8 mouse cellular contexts compared by ENCODE assay signal in the genomic region with DNA sequence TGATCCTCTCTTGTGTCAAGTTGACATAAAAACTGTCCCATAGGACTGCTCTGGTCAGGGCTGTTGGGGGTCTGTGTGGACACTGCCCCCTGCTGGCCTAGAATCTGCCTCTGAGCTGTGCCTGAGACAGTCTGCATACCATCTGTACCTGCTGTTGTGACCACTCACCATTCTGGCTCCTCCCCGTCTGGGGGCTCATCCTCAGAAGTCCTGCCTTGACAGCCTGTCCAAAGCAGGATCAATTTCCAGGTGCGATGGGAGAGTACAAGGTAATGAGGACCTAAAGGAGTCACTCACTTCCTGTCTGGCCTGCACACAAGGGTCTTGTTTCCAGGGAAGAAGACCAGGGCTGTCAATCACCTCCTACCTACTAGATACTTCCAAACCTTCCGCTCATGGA. TPM values are rescaled to one million over a fixed set of nuclear protein-coding genes. Genes with fewer than 3 reads are reported as not detected.
DNase-seq lines count a peak whose midpoint lies in the region; ATAC-seq and TF ChIP-seq lines count a peak whose summit lies in the region.

No protein-coding gene starts in this region.

- WGBS in liver, embryonic 11.5 days, result 67% methylated on average over 3 of the region's 3 CpGs

- H3K4me1 ChIP-seq in MEL (ENCODE audit: control insufficient read depth in 1 of 2, insufficient read depth in 2 of 2, low read length in 2 of 2), result no peaks in the 10 kb centered on the region
- H3K4me1 ChIP-seq in liver, embryonic 11.5 days (replicated peaks; ENCODE audit: control insufficient read depth, insufficient read depth, low read length), result no peaks in the 10 kb centered on the region

- H3K9me3 ChIP-seq in MEL (replicated peaks; ENCODE audit: insufficient read depth, low read length), result no peaks in the 10 kb centered on the region
- no peaks in the 10 kb centered on the region for H3K9me3 ChIP-seq in liver, embryonic 11.5 days (ENCODE audit: control insufficient read depth, low read length)

- TF ChIP-seq CTCF in MEL (IDR thresholded peaks at IDR 0.05 in 2 of 3, conservative IDR thresholded peaks at IDR 0.05 in 1 of 3; ENCODE audit: control insufficient read depth in 1 of 3, insufficient read depth in 1 of 3, low read depth in 2 of 3, low read length in 3 of 3, poor library complexity in 1 of 3, severe bottlenecking in 1 of 3), result peak; percentile 79 to 87 (median 86)

- TF ChIP-seq POLR2A in MEL (IDR thresholded peaks at IDR 0.05; ENCODE audit: control insufficient read depth in 1 of 2, insufficient read depth in 1 of 2, low read depth in 1 of 2, low read length in 2 of 2, poor library complexity in 1 of 2), result no peak

- DNase-seq in gastrocnemius, postnatal 14 days, result peak; percentile 44
- no peak for DNase-seq in gastrocnemius, postnatal 4 days (ENCODE audit: low spot score in 2 of 2)
- DNase-seq in MEL (ENCODE audit: low read depth, low spot score), result peak; percentile 68
- DNase-seq in heart, postnatal 4 days, result peak; percentile 64
- DNase-seq in liver, embryonic 11.5 days (ENCODE audit: low spot score), result peak; percentile 66
- peak; percentile 60 for DNase-seq in thymus, postnatal 0 days (ENCODE audit: low spot score)

- peak; percentile 68 for ATAC-seq in common myeloid progenitor, adult 5-6 weeks (replicated peaks; ENCODE audit: low read depth, poor library complexity, severe bottlenecking)
- peak; percentile 68; the same call in 1 of the 2 replicates for ATAC-seq in liver, embryonic 11.5 days (replicated peaks; ENCODE audit: low FRiP score)
- ATAC-seq in monocyte, adult 5-6 weeks (replicated peaks; ENCODE audit: insufficient number of reproducible peaks, low FRiP score, low TSS enrichment, poor library complexity, severe bottlenecking), result 0 out of 2 replicates have a peak, but pooled peaks have one; percentile 32

- peak; percentile 17; the same call in 1 of the 2 replicates for TF ChIP-seq RAD21 in MEL (IDR thresholded peaks at IDR 0.05; ENCODE audit: low read depth, low read length)

- no peaks in the 10 kb centered on the region for H3K27me3 ChIP-seq in MEL (ENCODE audit: control insufficient read depth in 1 of 2, insufficient read depth in 2 of 2, low read length in 2 of 2)
- no peaks in the 10 kb centered on the region; the same call in 1 of the 2 replicates for H3K27me3 ChIP-seq in liver, embryonic 11.5 days (replicated peaks; ENCODE audit: control insufficient read depth, insufficient read depth, low read length)

- H3K27ac ChIP-seq in MEL (ENCODE audit: control insufficient read depth, low read depth, low read length), result no peak overlapping the region
- no peak overlapping the region for H3K27ac ChIP-seq in liver, embryonic 11.5 days (ENCODE audit: low read depth, low read length)

- H3K4me3 ChIP-seq in MEL (ENCODE audit: control insufficient read depth in 1 of 2, insufficient read depth in 1 of 2, low read depth in 2 of 2, low read length in 2 of 2), result no peak overlapping the region
- no peak overlapping the region for H3K4me3 ChIP-seq in liver, embryonic 11.5 days (ENCODE audit: low read depth, low read length)

- intact Hi-C loops in gastrocnemius, postnatal 14 days (cut with DNase I; ENCODE audit: low total_unique reads), result no loop called here

- no peaks in the 10 kb centered on the region for H3K79me2 ChIP-seq in MEL (ENCODE audit: control insufficient read depth, insufficient read depth, low read length, poor library complexity)

- no peak for TF ChIP-seq EP300 in MEL (IDR thresholded peaks at IDR 0.05; ENCODE audit: low read depth in 1 of 2, low read length in 2 of 2)

- no peak overlapping the region for H3K9ac ChIP-seq in MEL (ENCODE audit: control insufficient read depth, low read depth, low read length, poor library complexity, severe bottlenecking)
- H3K9ac ChIP-seq in liver, embryonic 11.5 days (ENCODE audit: low read depth, low read length), result no peak overlapping the region

- H3K4me2 ChIP-seq in liver, embryonic 11.5 days, result no peak overlapping the region

- H3K36me3 ChIP-seq in MEL (ENCODE audit: control insufficient read depth in 1 of 2, insufficient read depth in 2 of 2, low read length in 2 of 2), result no peaks in the 10 kb centered on the region
- H3K36me3 ChIP-seq in liver, embryonic 11.5 days (ENCODE audit: control insufficient read depth, insufficient read depth, low read length), result peaks cover 8% of the 10 kb centered on the region; the same call in 1 of the 2 replicates

TF ChIP-seq in MEL, 35 proteins besides CTCF, POLR2A, EP300 and RAD21:
- TF ChIP-seq SMC3 (IDR thresholded peaks at IDR 0.05; ENCODE audit: low read depth, low read length), result peak; percentile 62
- no peak for TF ChIP-seq GABPA (IDR thresholded peaks at IDR 0.05; ENCODE audit: low read depth, low read length)
- TF ChIP-seq JUND (IDR thresholded peaks at IDR 0.05; ENCODE audit: low read depth, low read length), result no peak
- no peak for TF ChIP-seq ZKSCAN1 (IDR thresholded peaks at IDR 0.05; ENCODE audit: low read depth, low read length)
- TF ChIP-seq MEF2A (IDR thresholded peaks at IDR 0.05; ENCODE audit: extremely low read depth, insufficient replicate concordance, low read depth, low read length, poor library complexity, severe bottlenecking), result no peak
- no peak for TF ChIP-seq POLR2AphosphoS2 (IDR thresholded peaks at IDR 0.05; ENCODE audit: low read length)
- no peak for TF ChIP-seq ZNF384 (IDR thresholded peaks at IDR 0.05; ENCODE audit: low read depth, low read length)

RNA-seq across cellular contexts. Expression of gene Morn1, which starts 8.2 kb away (rescaled TPM):
- 1 to 10 TPM; 2.3 to 2.9 TPM for total RNA-seq in gastrocnemius, postnatal 14 days (2021)
- total RNA-seq in gastrocnemius, postnatal 4 days (2021), result 1 to 10 TPM; 3.9 to 4.4 TPM
- total RNA-seq in MEL (2012; rRNA removed), result 3.0 and 4.4 TPM in 2 replicates
- 1 to 10 TPM in 1 of 2 experiments, not detected in 1; 4.1 TPM for polyA plus RNA-seq in MEL (2012; ENCODE audit: insufficient read depth in 1 of 2, insufficient read length in 2 of 2, low read depth in 1 of 2, low replicate concordance in 2 of 2, missing spikeins in 1 of 2)
- total RNA-seq in common myeloid progenitor, adult 5-6 weeks (2017), result 2.6 and 10.3 TPM in 2 replicates
- total RNA-seq in heart, postnatal 4 days (2021), result 1 to 10 TPM; 2.8 to 3.0 TPM
- 3.4 and 3.5 TPM in 2 replicates for polyA plus RNA-seq in liver, embryonic 11.5 days (2014; fragmentation: Nextera tagmentation; extraction: Ambion mirVana)
- 0.97 TPM in 1 of 3 replicates, not detected in the others for total RNA-seq in monocyte, adult 5-6 weeks (2017)
- polyA plus RNA-seq in thymus, postnatal 0 days (2015; fragmentation: Nextera tagmentation; extraction: Ambion mirVana), result 2.7 and 2.9 TPM in 2 replicates

RNA-seq across cellular contexts. Expression of gene Rer1, which starts 8.4 kb away (rescaled TPM):
- total RNA-seq in gastrocnemius, postnatal 14 days (2021), result 10 to 100 TPM; 48.1 to 48.8 TPM
- 10 to 100 TPM; 61.1 to 63.1 TPM for total RNA-seq in gastrocnemius, postnatal 4 days (2021)
- total RNA-seq in MEL (2012; rRNA removed), result 119 and 140 TPM in 2 replicates
- 100 to 1,000 TPM; 114 to 379 TPM for polyA plus RNA-seq in MEL (2012; ENCODE audit: insufficient read depth in 1 of 2, insufficient read length in 2 of 2, low read depth in 1 of 2, low replicate concordance in 2 of 2, missing spikeins in 1 of 2)
- total RNA-seq in common myeloid progenitor, adult 5-6 weeks (2017), result 124 and 128 TPM in 2 replicates
- total RNA-seq in heart, postnatal 4 days (2021), result 10 to 100 TPM; 76.1 to 78.4 TPM
- polyA plus RNA-seq in liver, embryonic 11.5 days (2014; fragmentation: Nextera tagmentation; extraction: Ambion mirVana), result 163 and 168 TPM in 2 replicates
- 111 to 130 TPM (median 118 TPM) in 3 replicates for total RNA-seq in monocyte, adult 5-6 weeks (2017)
- polyA plus RNA-seq in thymus, postnatal 0 days (2015; fragmentation: Nextera tagmentation; extraction: Ambion mirVana), result 184 and 189 TPM in 2 replicates

RNA-seq across cellular contexts. Expression of gene Pex10, which starts 27.7 kb away (rescaled TPM):
- total RNA-seq in gastrocnemius, postnatal 14 days (2021), result 10 to 100 TPM; 10.7 to 11.3 TPM
- 10 to 100 TPM; 12.2 to 14.0 TPM for total RNA-seq in gastrocnemius, postnatal 4 days (2021)
- 15.8 and 15.9 TPM in 2 replicates for total RNA-seq in MEL (2012; rRNA removed)
- 10 to 100 TPM in 1 of 2 experiments, not detected in 1; 21.8 TPM for polyA plus RNA-seq in MEL (2012; ENCODE audit: insufficient read depth in 1 of 2, insufficient read length in 2 of 2, low read depth in 1 of 2, low replicate concordance in 2 of 2, missing spikeins in 1 of 2)
- 11.9 and 12.3 TPM in 2 replicates for total RNA-seq in common myeloid progenitor, adult 5-6 weeks (2017)
- total RNA-seq in heart, postnatal 4 days (2021), result 10 to 100 TPM; 16.6 to 17.1 TPM
- 7.2 and 9.0 TPM in 2 replicates for polyA plus RNA-seq in liver, embryonic 11.5 days (2014; fragmentation: Nextera tagmentation; extraction: Ambion mirVana)
- 1.6 to 6.2 TPM (median 3.1 TPM) in 3 replicates for total RNA-seq in monocyte, adult 5-6 weeks (2017)
- polyA plus RNA-seq in thymus, postnatal 0 days (2015; fragmentation: Nextera tagmentation; extraction: Ambion mirVana), result 15.9 and 16.3 TPM in 2 replicates

RNA-seq across cellular contexts. Expression of gene Plch2, which starts 38.0 kb away (rescaled TPM):
- under 1 TPM in 1 of 2 experiments, not detected in 1; 0.04 TPM for total RNA-seq in gastrocnemius, postnatal 14 days (2021)
- total RNA-seq in gastrocnemius, postnatal 4 days (2021), result under 1 TPM; 0.15 to 0.29 TPM
- total RNA-seq in MEL (2012; rRNA removed), result 0.62 and 0.85 TPM in 2 replicates
- 1 to 10 TPM in 1 of 2 experiments, not detected in 1; 1.1 TPM for polyA plus RNA-seq in MEL (2012; ENCODE audit: insufficient read depth in 1 of 2, insufficient read length in 2 of 2, low read depth in 1 of 2, low replicate concordance in 2 of 2, missing spikeins in 1 of 2)
- not detected in 2 replicates for total RNA-seq in common myeloid progenitor, adult 5-6 weeks (2017)
- total RNA-seq in heart, postnatal 4 days (2021), result not detected
- 0.12 and 0.43 TPM in 2 replicates for polyA plus RNA-seq in liver, embryonic 11.5 days (2014; fragmentation: Nextera tagmentation; extraction: Ambion mirVana)
- not detected in 3 replicates for total RNA-seq in monocyte, adult 5-6 weeks (2017)
- 0.67 and 0.74 TPM in 2 replicates for polyA plus RNA-seq in thymus, postnatal 0 days (2015; fragmentation: Nextera tagmentation; extraction: Ambion mirVana)

Comparison
In these comparisons a context has a peak if more than half of its experiments do, and no peak if none do; other contexts are left out.
1. DNase-seq: peak in gastrocnemius, postnatal 14 days (single experiment), MEL (single experiment), heart, postnatal 4 days (single experiment), liver, embryonic 11.5 days (single experiment) and thymus, postnatal 0 days (single experiment); none in gastrocnemius, postnatal 4 days (0 of 2).
2. Peak in every context shown above with its lines, with median percentiles within 50 percentile points of each other: ATAC-seq.